Mouse (Mus musculus): ENCODE measurements around the gene Lin28b.

- TF ChIP-seq CTCF (IDR thresholded peaks at IDR 0.05 in 2 of 3, conservative IDR thresholded peaks at IDR 0.05 in 1 of 3; ENCODE audit: control insufficient read depth in 1 of 3, insufficient read depth in 1 of 3, low read depth in 2 of 3, low read length in 3 of 3, poor library complexity in 1 of 3, severe bottlenecking in 1 of 3) = no peak
- no peak for TF ChIP-seq GABPA (IDR thresholded peaks at IDR 0.05; ENCODE audit: low read depth, low read length)
- no peak for TF ChIP-seq ZKSCAN1 (IDR thresholded peaks at IDR 0.05; ENCODE audit: low read depth, low read length)
- TF ChIP-seq POLR2A (IDR thresholded peaks at IDR 0.05; ENCODE audit: control insufficient read depth in 1 of 2, insufficient read depth in 1 of 2, low read depth in 1 of 2, low read length in 2 of 2, poor library complexity in 1 of 2) = no peak
- TF ChIP-seq CHD2 (IDR thresholded peaks at IDR 0.05; ENCODE audit: low read length) = no peak
- TF ChIP-seq NRF1 (IDR thresholded peaks at IDR 0.05; ENCODE audit: insufficient read depth, low read depth, low read length, poor library complexity, severe bottlenecking) = no peak
- TF ChIP-seq ELF1 (IDR thresholded peaks at IDR 0.05; ENCODE audit: low read depth, low read length) = no peak
- no peak for TF ChIP-seq MYC (IDR thresholded peaks at IDR 0.05; ENCODE audit: low read depth, low read length)
- no peak for TF ChIP-seq MEF2A (IDR thresholded peaks at IDR 0.05; ENCODE audit: extremely low read depth, insufficient replicate concordance, low read depth, low read length, poor library complexity, severe bottlenecking)
- no peak for TF ChIP-seq ZC3H11A (IDR thresholded peaks at IDR 0.05; ENCODE audit: low read depth, low read length)
- no peak for TF ChIP-seq JUND (IDR thresholded peaks at IDR 0.05; ENCODE audit: low read depth, low read length)
- TF ChIP-seq TAL1 (IDR thresholded peaks at IDR 0.05; ENCODE audit: low read length) = no peak
- TF ChIP-seq POLR2AphosphoS5 (IDR thresholded peaks at IDR 0.05; ENCODE audit: borderline replicate concordance, low read depth, low read length) = no peak
Measured at GRCm38 (mm10) chr10:45410624-45411341, 75.4 kb downstream of the Lin28b start.
